Mouse (Mus musculus) myocyte (in vitro differentiated cells): ENCODE results near the gene Zfp810.

Source experiments
- E2F4 ChIP-seq: IDR thresholded peaks from one replicate; pipeline ENCODE4 v1.6.1; 2011; ENCODE audit warnings: mild to moderate bottlenecking, control low read depth, moderate library complexity; ENCODE audit not compliant: insufficient read depth
- MAX ChIP-seq: IDR thresholded peaks from one replicate; pipeline ENCODE4 v1.6.1; 2011; ENCODE audit warnings: low read depth, mild to moderate bottlenecking, control low read depth
- POLR2A ChIP-seq: IDR thresholded peaks from one replicate; pipeline ENCODE4 v1.6.1; 2011; ENCODE audit warnings: low read depth, mild to moderate bottlenecking, control low read depth, moderate library complexity; ENCODE audit not compliant: insufficient read length
- TCF12 ChIP-seq: IDR thresholded peaks from one replicate; pipeline ENCODE4 v1.6.1; 2011; ENCODE audit warnings: mild to moderate bottlenecking, control low read depth; ENCODE audit not compliant: poor library complexity, insufficient read depth, severe bottlenecking
- USF1 ChIP-seq: IDR thresholded peaks from one replicate; pipeline ENCODE4 v1.6.1; 2011; ENCODE audit warnings: low read depth, mild to moderate bottlenecking, control low read depth, moderate library complexity

- TF ChIP-seq POLR2A (no peak), MAX (no peak), TCF12 (no peak), USF1 (no peak), E2F4 (no peak)
Measured at GRCm38 (mm10) chr9:22261594-22261993, 45.9 kb downstream of the Zfp810 start.
